Mouse (Mus musculus) neural tube, embryonic 12.5 days (tissue): Measurements from ENCODE around the gene Olfr69. TPM values are rescaled to one million over a fixed set of nuclear protein-coding genes. Genes with fewer than 3 reads are reported as not detected.
"Not testable (repeated sequence)": the region's sequence is repeated elsewhere in the genome, so short reads cannot be mapped to it uniquely, and the experiment has no call there.

ENCODE experiments used
- ATAC-seq: fragments of 200-750 bp; cut with Nextera tagmentation; 2 replicates; pipeline ENCODE4 v1.8.0; 2017; ENCODE audit warnings: low read depth, mild to moderate bottlenecking, moderate TSS enrichment, moderate library complexity; ENCODE audit not compliant: low FRiP score
- H3K27ac ChIP-seq: fragments of 300-500 bp; sonication (generic); 2 replicates; pipeline ENCODE4 v1.5.1; 2016
- H3K27me3 ChIP-seq: fragments of 300-500 bp; sonication (generic); replicated peaks from 2 replicates; pipeline ENCODE4 v1.6.1; 2016; ENCODE audit warnings: mild to moderate bottlenecking
- H3K36me3 ChIP-seq: fragments of 300-500 bp; sonication (generic); 2 replicates; pipeline ENCODE4 v1.6.1; 2016; ENCODE audit warnings: mild to moderate bottlenecking
- H3K4me1 ChIP-seq: fragments of 300-500 bp; sonication (generic); 2 replicates; pipeline ENCODE4 v1.6.1; 2016
- H3K4me2 ChIP-seq: fragments of 300-500 bp; sonication (generic); replicated peaks from 2 replicates; pipeline ENCODE4 v1.6.1; 2016; ENCODE audit warnings: mild to moderate bottlenecking
- H3K4me3 ChIP-seq: fragments of 300-500 bp; sonication (generic); 2 replicates; pipeline ENCODE4 v1.5.1; 2016
- H3K9ac ChIP-seq: fragments of 300-500 bp; sonication (generic); 2 replicates; pipeline ENCODE4 v1.6.1; 2016; ENCODE audit warnings: mild to moderate bottlenecking
- H3K9me3 ChIP-seq: fragments of 300-500 bp; sonication (generic); 2 replicates; pipeline ENCODE4 v1.6.1; 2016; ENCODE audit warnings: mild to moderate bottlenecking
- WGBS: fragments of 180-500 bp; shearing (Covaris S2); methylation state at CpG from one replicate; pipeline ENCODE4 v1.1.7; 2016; 5-methylcytosine and 5-hydroxymethylcytosine counted together
- polyA plus RNA-seq: library from polyadenylated mRNA; unstranded; fragments of >200 nt; fragmentation: Nextera tagmentation; extraction: Ambion mirVana; gene quantifications from 2 replicates; pipeline ENCODE4 v1.2.1, GENCODE M21; 2016

Gene Olfr69
- polyA plus RNA-seq, 1 experiment from 2014 or later: not detected

DNA sequence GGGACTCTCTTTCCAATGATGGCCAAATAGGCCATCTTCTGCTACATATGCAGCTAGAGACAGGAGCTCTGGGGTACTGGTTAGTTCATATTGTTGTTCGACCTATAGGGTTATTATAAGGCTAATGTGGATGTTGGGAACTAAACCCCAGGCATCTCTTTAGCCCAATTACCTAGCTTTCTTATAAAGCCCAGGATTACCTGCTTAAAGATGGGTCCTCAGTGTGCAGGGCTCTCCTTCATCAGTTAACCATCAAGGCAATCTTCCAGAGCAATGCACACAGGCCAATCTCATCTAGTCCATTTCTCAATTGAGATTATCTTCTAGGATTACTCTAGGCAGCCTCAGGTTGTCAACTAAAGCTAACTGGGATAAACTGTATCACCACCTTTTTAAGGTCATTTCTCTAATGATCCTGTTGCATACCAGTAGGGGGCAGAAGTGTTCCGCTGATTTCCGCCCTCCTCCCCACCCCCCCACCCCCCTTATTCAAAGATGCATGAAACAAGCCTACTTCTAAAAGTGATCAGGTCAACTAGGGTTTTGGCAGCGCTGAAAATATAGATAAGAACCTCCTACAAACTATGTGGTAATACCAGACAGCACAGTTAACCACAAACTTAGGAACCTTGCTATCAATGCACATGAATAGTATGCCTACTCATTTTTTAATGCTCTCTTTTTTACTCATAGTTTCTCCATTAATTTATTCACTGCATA lies 21.4 kb upstream of the Olfr69 start:
- H3K4me3 ChIP-seq: no peak overlapping the region
- WGBS: 39% methylated on average over 4 of the region's 4 CpGs
- H3K9me3 ChIP-seq: no peaks in the 10 kb centered on the region
- no peaks in the 10 kb centered on the region for H3K36me3 ChIP-seq
- H3K27me3 ChIP-seq: no peaks in the 10 kb centered on the region
- H3K4me1 ChIP-seq: no peaks in the 10 kb centered on the region
- H3K9ac ChIP-seq: no peak overlapping the region
- no peak for ATAC-seq
- no peak overlapping the region for H3K27ac ChIP-seq
- H3K4me2 ChIP-seq: no peak overlapping the region

DNA sequence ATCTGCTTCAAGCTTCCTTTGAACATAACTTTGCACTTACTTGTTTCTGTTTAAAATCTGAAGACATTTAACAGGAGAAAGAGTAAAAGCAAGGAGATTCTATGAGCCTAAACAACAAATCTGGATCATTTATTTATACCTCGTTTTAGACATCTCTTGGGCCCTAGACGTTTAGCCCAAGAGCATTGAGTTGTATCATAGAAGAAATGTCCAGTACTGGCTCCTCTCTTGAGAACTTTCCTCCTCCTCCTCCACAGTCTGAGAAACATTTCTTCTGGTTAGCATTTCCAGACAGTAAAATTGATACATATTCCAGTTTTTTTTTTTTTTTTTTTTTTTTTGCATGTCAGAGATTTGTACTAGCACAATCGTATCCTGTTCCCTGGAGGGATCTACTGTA lies 20.3 kb upstream of the Olfr69 start, which contains the start of gene Olfr67:
TSS of gene Olfr67 (minus strand) at position 101 of the 400 bp plus-strand sequence.
- Histone ChIP-seq H3K4me3 (no peak within 1 kb of the TSS), H3K9me3 (no peaks in the 10 kb centered on the region), H3K4me1 (no peaks in the 10 kb centered on the region), H3K4me2 (no peak within 1 kb of the TSS), H3K9ac (no peak within 1 kb of the TSS), H3K36me3 (no peaks in the 10 kb centered on the region), H3K27me3 (no peaks in the 10 kb centered on the region), H3K27ac (no peak within 1 kb of the TSS)
- ATAC-seq: no peak
- 88% methylated on average over 3 of the region's 3 CpGs for WGBS

DNA sequence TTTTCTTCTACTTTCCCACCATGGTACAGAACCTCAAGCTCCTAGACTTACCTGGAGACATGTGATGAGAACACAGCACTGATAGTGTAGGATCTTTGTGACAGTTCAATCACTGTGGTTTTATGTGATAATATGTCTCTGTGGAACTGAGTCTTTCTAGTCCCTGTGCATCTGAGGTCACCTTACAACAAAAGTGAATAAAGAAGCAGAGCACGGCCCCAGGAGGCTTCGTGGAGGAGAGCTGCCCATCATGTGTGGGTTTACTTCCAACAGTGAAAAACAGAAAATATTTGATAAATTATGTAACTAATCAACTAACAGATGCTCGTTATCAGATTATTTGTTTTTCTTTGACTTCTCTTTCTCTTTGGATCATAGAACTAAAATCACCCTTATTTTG lies 8.2 kb upstream of the Olfr69 start, which contains the start of gene Olfr68:
TSS of gene Olfr68 (minus strand) at position 101 of the 400 bp plus-strand sequence.
- Histone ChIP-seq H3K9me3 (no peaks in the 10 kb centered on the region), H3K4me1 (no peaks in the 10 kb centered on the region), H3K4me3 (no peak within 1 kb of the TSS), H3K36me3 (no peaks in the 10 kb centered on the region), H3K27me3 (no peaks in the 10 kb centered on the region), H3K9ac (no peak within 1 kb of the TSS), H3K4me2 (no peak within 1 kb of the TSS), H3K27ac (no peak within 1 kb of the TSS)
- no peak for ATAC-seq
- whole genome bisulfite sequencing: 80% methylated on average over 3 of the region's 3 CpGs

DNA sequence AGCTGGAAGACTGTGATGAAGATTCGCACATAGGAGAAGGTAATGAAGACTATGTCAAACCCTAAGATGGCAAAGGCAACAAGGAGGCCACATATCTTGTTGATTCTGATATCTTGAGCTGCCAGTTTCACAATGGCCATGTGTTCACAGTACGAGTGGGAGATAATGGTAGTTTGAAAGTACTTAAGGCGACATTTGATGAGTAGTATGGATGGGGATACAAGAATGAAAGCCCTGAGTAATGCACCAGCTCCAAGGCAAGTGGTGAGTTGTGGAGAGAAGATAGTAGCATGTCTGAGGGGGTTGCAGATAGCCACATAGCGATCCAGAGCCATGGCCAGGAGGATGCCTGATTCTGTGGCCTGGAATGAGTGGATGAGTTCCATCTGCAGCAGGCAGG lies 6.3 kb upstream of the Olfr69 start:
- WGBS: 89% methylated on average over 4 of the region's 4 CpGs

DNA sequence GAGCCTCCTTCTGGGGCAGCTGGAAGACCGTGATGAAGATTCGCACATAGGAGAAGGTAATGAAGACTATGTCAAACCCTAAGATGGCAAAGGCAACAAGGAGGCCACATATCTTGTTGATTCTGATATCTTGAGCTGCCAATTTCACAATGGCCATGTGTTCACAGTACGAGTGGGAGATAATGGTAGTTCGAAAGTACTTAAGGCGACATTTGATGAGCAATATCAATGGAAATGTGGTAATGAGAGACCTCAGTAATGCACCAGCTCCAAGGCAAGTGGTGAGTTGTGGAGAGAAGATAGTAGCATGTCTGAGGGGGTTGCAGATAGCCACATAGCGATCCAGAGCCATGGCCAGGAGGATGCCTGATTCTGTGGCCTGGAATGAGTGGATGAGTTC lies 3.7 kb downstream of the Olfr69 start:
- not testable (repeated sequence) for H3K4me2 ChIP-seq, ATAC-seq, H3K36me3 ChIP-seq, H3K27ac ChIP-seq, H3K4me1 ChIP-seq, H3K9me3 ChIP-seq, H3K4me3 ChIP-seq, H3K9ac ChIP-seq, H3K27me3 ChIP-seq
- WGBS: 91% methylated on average over 6 of the region's 6 CpGs

More for the DNA sequence above, 6.3 kb upstream of the Olfr69 start:
- not testable (repeated sequence) for H3K9ac ChIP-seq, ATAC-seq, H3K4me2 ChIP-seq, H3K9me3 ChIP-seq, H3K27me3 ChIP-seq, H3K4me3 ChIP-seq, H3K4me1 ChIP-seq, H3K36me3 ChIP-seq, H3K27ac ChIP-seq

DNA sequence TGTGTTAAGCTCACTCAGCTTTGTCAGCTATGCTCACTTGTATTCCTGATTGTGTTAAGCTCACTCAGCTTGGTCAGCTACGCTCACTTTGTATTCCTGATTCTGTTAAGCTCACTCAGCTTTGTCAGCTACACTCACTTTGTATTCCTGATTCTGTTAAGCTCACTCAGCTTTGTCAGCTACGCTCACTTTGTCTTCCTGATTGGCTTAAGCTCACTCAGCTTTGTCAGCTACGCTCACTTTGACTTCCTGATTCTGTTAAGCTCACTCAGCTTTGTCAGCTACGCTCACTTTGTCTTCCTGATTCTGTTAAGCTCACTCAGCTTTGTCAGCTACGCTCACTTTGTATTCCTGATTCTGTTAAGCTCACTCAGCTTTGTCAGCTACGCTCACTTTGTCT lies 9.2 kb downstream of the Olfr69 start:
- H3K27me3 ChIP-seq, H3K4me2 ChIP-seq, H3K4me1 ChIP-seq, H3K27ac ChIP-seq, H3K4me3 ChIP-seq, H3K9me3 ChIP-seq, H3K36me3 ChIP-seq, ATAC-seq, H3K9ac ChIP-seq: not testable (repeated sequence)
- WGBS: 91% methylated on average over 6 of the region's 6 CpGs

DNA sequence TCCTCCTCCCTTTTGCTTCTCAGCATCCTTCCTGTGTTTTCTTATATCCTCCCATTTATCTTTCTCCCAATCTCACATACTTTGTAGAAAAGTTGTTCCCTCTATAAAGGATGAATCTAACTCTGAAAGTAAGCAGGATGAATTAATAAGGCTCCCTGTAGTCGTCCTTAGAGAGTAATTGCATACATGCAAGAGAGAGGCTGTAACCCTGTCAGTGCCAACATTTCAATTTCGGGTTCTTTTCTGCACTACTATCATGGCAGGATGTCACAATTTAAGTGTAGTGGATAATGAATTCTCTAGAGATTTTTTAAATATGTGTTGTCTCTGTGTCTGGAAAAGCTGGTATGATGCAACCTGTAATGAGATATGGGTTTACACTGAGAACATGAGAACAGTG lies 14.2 kb downstream of the Olfr69 start, which contains the start of gene Olfr630:
TSS of gene Olfr630 (minus strand) at position 101 of the 400 bp plus-strand sequence.
- Histone ChIP-seq H3K9ac (no peak within 1 kb of the TSS), H3K4me3 (no peak within 1 kb of the TSS), H3K36me3 (no peaks in the 10 kb centered on the region), H3K4me1 (no peaks in the 10 kb centered on the region), H3K4me2 (no peak within 1 kb of the TSS), H3K27ac (no peak within 1 kb of the TSS), H3K9me3 (no peaks in the 10 kb centered on the region), H3K27me3 (no peaks in the 10 kb centered on the region)
- no peak for ATAC-seq
- WGBS: 45% methylated on average over 2 of the region's 2 CpGs

DNA sequence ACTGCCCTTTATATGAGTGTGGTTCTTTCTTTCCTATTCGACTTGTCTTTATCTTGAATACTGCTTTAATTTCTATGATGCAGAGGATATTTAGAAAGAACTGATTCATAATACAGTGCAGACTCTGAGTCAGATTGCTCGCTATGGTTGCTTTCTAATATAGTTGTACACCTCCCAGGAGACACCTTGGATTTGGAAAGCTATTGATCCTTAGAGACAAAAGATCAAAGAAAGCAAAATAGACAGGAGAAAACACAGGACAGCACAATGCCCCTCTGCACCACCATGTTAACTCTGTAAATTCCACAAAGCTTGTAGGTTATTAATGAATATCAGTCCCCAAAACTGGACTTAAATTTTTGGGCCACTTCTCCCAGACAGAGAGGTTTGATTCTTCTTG lies 26.6 kb downstream of the Olfr69 start, which contains the start of gene Olfr629:
TSS of gene Olfr629 (minus strand) at position 101 of the 400 bp plus-strand sequence.
- 80% methylated on average over 2 of the region's 2 CpGs for WGBS
- Histone ChIP-seq H3K9ac (no peak within 1 kb of the TSS), H3K4me2 (no peak within 1 kb of the TSS), H3K9me3 (no peaks in the 10 kb centered on the region), H3K27ac (no peak within 1 kb of the TSS), H3K4me3 (no peak within 1 kb of the TSS), H3K4me1 (no peaks in the 10 kb centered on the region), H3K27me3 (no peaks in the 10 kb centered on the region), H3K36me3 (no peaks in the 10 kb centered on the region)
- no peak for ATAC-seq

DNA sequence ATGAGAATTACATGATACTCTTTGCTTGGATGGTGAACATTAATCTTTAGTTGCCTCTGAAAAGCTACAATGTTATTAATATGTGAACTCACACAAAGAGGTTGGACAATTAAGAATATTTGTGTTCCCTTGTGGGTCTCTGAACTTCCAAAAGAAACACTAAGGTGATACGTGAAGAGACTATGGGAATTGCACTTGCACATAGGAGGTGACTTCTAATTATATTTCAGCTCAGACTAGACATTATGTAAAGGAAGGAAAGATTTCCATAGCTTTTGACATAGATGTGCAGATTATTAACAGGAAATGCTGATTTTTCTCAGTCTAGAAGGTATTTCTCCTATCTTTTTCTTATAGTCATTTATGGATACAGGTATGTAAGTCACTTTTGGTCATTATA lies 41.3 kb downstream of the Olfr69 start, which contains the start of gene Olfr628:
TSS of gene Olfr628 (plus strand) at position 301 of the 400 bp plus-strand sequence.
- H3K4me3 ChIP-seq: no peak within 1 kb of the TSS
- no peaks in the 10 kb centered on the region for H3K4me1 ChIP-seq
- no peak for ATAC-seq
- H3K9ac ChIP-seq: no peak within 1 kb of the TSS
- no peaks in the 10 kb centered on the region for H3K9me3 ChIP-seq
- 88% methylated on average over 1 of the region's 1 CpGs for WGBS
- H3K36me3 ChIP-seq: no peaks in the 10 kb centered on the region
- no peak within 1 kb of the TSS for H3K27ac ChIP-seq
- H3K27me3 ChIP-seq: no peaks in the 10 kb centered on the region
- H3K4me2 ChIP-seq: no peak within 1 kb of the TSS

DNA sequence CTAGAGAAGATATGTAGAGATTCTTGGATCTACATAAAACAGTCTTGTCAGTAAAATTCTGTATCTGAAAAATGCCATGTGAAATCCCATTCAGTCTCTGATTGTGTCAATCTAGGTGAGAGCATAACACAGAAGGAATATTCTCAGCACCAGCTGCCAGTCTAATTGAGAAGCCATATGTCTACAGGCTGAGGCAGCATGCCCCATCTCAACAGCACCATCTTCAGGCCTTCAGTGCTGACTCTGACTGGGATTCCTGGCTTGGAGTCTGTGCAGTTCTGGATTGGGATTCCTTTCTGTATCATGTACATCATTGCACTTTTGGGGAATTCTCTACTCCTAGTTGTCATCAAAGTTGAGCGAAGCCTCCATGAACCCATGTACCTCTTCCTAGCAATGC lies 55.0 kb downstream of the Olfr69 start:
- not testable (repeated sequence) for H3K27me3 ChIP-seq, H3K9me3 ChIP-seq, H3K27ac ChIP-seq, H3K36me3 ChIP-seq, H3K4me1 ChIP-seq, ATAC-seq, H3K4me2 ChIP-seq, H3K9ac ChIP-seq, H3K4me3 ChIP-seq
- WGBS: 97% methylated on average over 1 of the region's 1 CpGs

Other genes starting within 250 kb of the Olfr69 start
- not detected in 2 replicates for gene Olfr612, start 228.9 kb downstream of the Olfr69 start, polyA plus RNA-seq
- gene Olfr613, start 223.5 kb downstream of the Olfr69 start, polyA plus RNA-seq: not detected in 2 replicates
- gene Olfr615, start 215.5 kb downstream of the Olfr69 start, polyA plus RNA-seq: not detected in 2 replicates
- not detected in 2 replicates for gene Olfr616, start 202.5 kb downstream of the Olfr69 start, polyA plus RNA-seq
- gene Olfr617, start 198.5 kb downstream of the Olfr69 start, polyA plus RNA-seq: not detected in 2 replicates
- not detected in 2 replicates for gene Olfr618, start 181.5 kb downstream of the Olfr69 start, polyA plus RNA-seq
- not detected in 2 replicates for gene Olfr619, start 171.0 kb downstream of the Olfr69 start, polyA plus RNA-seq
- not detected in 2 replicates for gene Olfr620, start 159.1 kb downstream of the Olfr69 start, polyA plus RNA-seq
- gene Olfr622, start 128.9 kb downstream of the Olfr69 start, polyA plus RNA-seq: not detected in 2 replicates
- not detected in 2 replicates for gene Olfr623, start 107.9 kb downstream of the Olfr69 start, polyA plus RNA-seq
- gene Olfr624, start 100.4 kb downstream of the Olfr69 start, polyA plus RNA-seq: not detected in 2 replicates
- gene Olfr625-ps1, start 88.9 kb downstream of the Olfr69 start, polyA plus RNA-seq: not detected in 2 replicates
- not detected in 2 replicates for gene Olfr243, start 56.9 kb downstream of the Olfr69 start, polyA plus RNA-seq
- not detected in 2 replicates for gene Olfr628, start 41.2 kb downstream of the Olfr69 start, polyA plus RNA-seq
- gene Olfr629, start 26.7 kb downstream of the Olfr69 start, polyA plus RNA-seq: not detected in 2 replicates
- gene Olfr630, start 14.3 kb downstream of the Olfr69 start, polyA plus RNA-seq: not detected in 2 replicates
- gene Olfr68, start 8.1 kb upstream of the Olfr69 start, polyA plus RNA-seq: not detected in 2 replicates
- gene Olfr67, start 20.2 kb upstream of the Olfr69 start, polyA plus RNA-seq: not detected in 2 replicates
- 662 and 699 TPM in 2 replicates for gene Hbb-bt, start 42.4 kb upstream of the Olfr69 start, polyA plus RNA-seq
- gene Hbb-bs, start 56.5 kb upstream of the Olfr69 start, polyA plus RNA-seq: 567 and 639 TPM in 2 replicates
- 0.38 TPM in 1 of 2 replicates, not detected in the other for gene Hbb-bh2, start 68.9 kb upstream of the Olfr69 start, polyA plus RNA-seq
- 483 and 495 TPM in 2 replicates for gene Hbb-bh1, start 71.6 kb upstream of the Olfr69 start, polyA plus RNA-seq
- gene Hbb-y, start 81.6 kb upstream of the Olfr69 start, polyA plus RNA-seq: 6,731 and 6,931 TPM in 2 replicates
- gene Olfr66, start 114.7 kb upstream of the Olfr69 start, polyA plus RNA-seq: not detected in 2 replicates
- not detected in 2 replicates for gene Olfr64, start 122.9 kb upstream of the Olfr69 start, polyA plus RNA-seq
- not detected in 2 replicates for gene Olfr65, start 131.9 kb upstream of the Olfr69 start, polyA plus RNA-seq
- gene Olfr631, start 157.2 kb upstream of the Olfr69 start, polyA plus RNA-seq: not detected in 2 replicates
- not detected in 2 replicates for gene Olfr632, start 162.8 kb upstream of the Olfr69 start, polyA plus RNA-seq
- not detected in 2 replicates for gene Olfr633, start 172.8 kb upstream of the Olfr69 start, polyA plus RNA-seq
- gene Olfr635, start 199.6 kb upstream of the Olfr69 start, polyA plus RNA-seq: not detected in 2 replicates
- gene Olfr638, start 227.2 kb upstream of the Olfr69 start, polyA plus RNA-seq: not detected in 2 replicates
- not detected in 2 replicates for gene Olfr639, start 245.7 kb upstream of the Olfr69 start, polyA plus RNA-seq